Mouse (Mus musculus): ENCODE measurements around the gene Hipk2. TPM values are rescaled to one million over a fixed set of nuclear protein-coding genes. Genes with fewer than 3 reads are reported as not detected.
A peak's percentile ranks its signal among the peaks of the same experiment; 100 is the strongest.

Hipk2 gene
- total and polyA plus RNA-seq, 3 experiments = 3.9 to 85.1 (median 14.1) TPM

DNA sequence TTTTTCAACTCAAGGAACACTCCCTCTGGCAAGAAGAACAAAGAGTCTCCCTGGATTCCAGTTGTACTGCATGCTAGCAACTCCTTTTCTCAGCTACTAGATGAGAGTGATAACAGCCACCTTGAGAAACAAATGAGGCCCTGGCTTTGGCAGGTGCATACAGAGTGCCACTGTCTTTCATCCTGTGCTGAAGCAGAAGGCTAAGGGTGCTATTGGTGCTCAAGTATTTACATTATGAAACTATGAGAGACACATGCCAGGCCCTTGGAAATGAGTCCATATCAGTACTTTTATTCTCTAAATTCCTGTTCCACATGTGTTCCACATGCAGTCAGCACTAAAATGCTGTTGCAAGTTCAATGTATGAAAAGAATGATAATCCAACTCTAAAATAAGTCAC is 79.0 kb downstream of the Hipk2 start:
- H3K9me3 ChIP-seq (replicated peaks; ENCODE audit: insufficient read depth, low read length) = no peaks in the 10 kb centered on the region
- H3K27me3 ChIP-seq (ENCODE audit: control insufficient read depth in 1 of 2, insufficient read depth in 2 of 2, low read length in 2 of 2) = no peaks in the 10 kb centered on the region
- H3K9ac ChIP-seq (ENCODE audit: control insufficient read depth, low read depth, low read length, poor library complexity, severe bottlenecking) = no peak overlapping the region
- H3K36me3 ChIP-seq (ENCODE audit: control insufficient read depth in 1 of 2, insufficient read depth in 2 of 2, low read length in 2 of 2) = peaks cover 0 to 13% of the 10 kb centered on the region in 2 experiments; a peak in 2 of 4 replicates
- no peak overlapping the region for H3K27ac ChIP-seq (ENCODE audit: control insufficient read depth, low read depth, low read length)
- H3K4me1 ChIP-seq (ENCODE audit: control insufficient read depth in 1 of 2, insufficient read depth in 2 of 2, low read length in 2 of 2) = peaks cover 11 to 14% of the 10 kb centered on the region in 2 experiments
- H3K79me2 ChIP-seq (ENCODE audit: control insufficient read depth, insufficient read depth, low read length, poor library complexity) = no peaks in the 10 kb centered on the region
- no peak overlapping the region for H3K4me3 ChIP-seq (ENCODE audit: control insufficient read depth in 1 of 2, insufficient read depth in 1 of 2, low read depth in 2 of 2, low read length in 2 of 2)
- TF ChIP-seq CHD1 (IDR thresholded peaks at IDR 0.05; ENCODE audit: low read depth, low read length) = no peak
- no peak for TF ChIP-seq JUND (IDR thresholded peaks at IDR 0.05; ENCODE audit: low read depth, low read length)
- TF ChIP-seq GATA1 (IDR thresholded peaks at IDR 0.05; ENCODE audit: low read depth, low read length) = 0 out of 2 replicates have a peak, but pooled peaks have one; percentile 4
- TF ChIP-seq HCFC1 (IDR thresholded peaks at IDR 0.05; ENCODE audit: low read depth, low read length) = no peak
- TF ChIP-seq SIN3A (IDR thresholded peaks at IDR 0.05; ENCODE audit: low read length) = no peak
- TF ChIP-seq ELF1 (IDR thresholded peaks at IDR 0.05; ENCODE audit: low read depth, low read length) = no peak
- no peak for TF ChIP-seq TBP (IDR thresholded peaks at IDR 0.05; ENCODE audit: low read depth, low read length)
- TF ChIP-seq CHD2 (IDR thresholded peaks at IDR 0.05; ENCODE audit: low read length) = no peak
- DNase-seq (ENCODE audit: low read depth, low spot score) = no peak

DNA sequence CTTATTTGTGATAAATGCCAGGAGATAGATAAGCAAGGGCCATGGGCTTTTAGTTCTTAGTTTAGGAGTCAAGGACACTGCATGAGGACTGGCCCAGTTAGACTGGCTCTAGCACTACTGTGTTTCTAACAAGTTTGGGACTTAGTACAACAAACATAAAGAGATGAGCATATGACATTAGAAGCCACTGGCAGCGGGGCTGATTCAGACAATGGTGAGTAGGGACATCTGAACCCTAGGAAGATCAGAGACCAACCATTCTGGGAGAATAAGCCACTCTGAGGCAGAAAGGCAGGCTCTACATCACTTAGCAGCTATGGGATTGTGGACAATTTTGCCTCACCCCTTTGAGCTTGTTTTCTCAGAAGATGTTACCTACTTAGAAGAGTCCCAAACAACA is 79.6 kb downstream of the Hipk2 start:
- no peaks in the 10 kb centered on the region for H3K79me2 ChIP-seq (ENCODE audit: control insufficient read depth, insufficient read depth, low read length, poor library complexity)
- H3K27me3 ChIP-seq (ENCODE audit: control insufficient read depth in 1 of 2, insufficient read depth in 2 of 2, low read length in 2 of 2) = no peaks in the 10 kb centered on the region
- TF ChIP-seq MYB (IDR thresholded peaks at IDR 0.05; ENCODE audit: low read depth, low read length) (no peak), ZKSCAN1 (IDR thresholded peaks at IDR 0.05; ENCODE audit: low read depth, low read length) (no peak), ZNF384 (IDR thresholded peaks at IDR 0.05; ENCODE audit: low read depth, low read length) (no peak), NRF1 (IDR thresholded peaks at IDR 0.05; ENCODE audit: insufficient read depth, low read depth, low read length, poor library complexity, severe bottlenecking) (no peak), HCFC1 (IDR thresholded peaks at IDR 0.05; ENCODE audit: low read depth, low read length) (no peak), MAZ (IDR thresholded peaks at IDR 0.05; ENCODE audit: low read depth, low read length) (no peak), RAD21 (IDR thresholded peaks at IDR 0.05; ENCODE audit: low read depth, low read length) (no peak), MXI1 (IDR thresholded peaks at IDR 0.05; ENCODE audit: low read depth, low read length) (no peak), MAFK (IDR thresholded peaks at IDR 0.05; ENCODE audit: borderline replicate concordance, low read depth, low read length) (no peak), JUND (IDR thresholded peaks at IDR 0.05; ENCODE audit: low read depth, low read length) (no peak), CHD1 (IDR thresholded peaks at IDR 0.05; ENCODE audit: low read depth, low read length) (no peak), TCF12 (IDR thresholded peaks at IDR 0.05; ENCODE audit: low read depth, low read length) (no peak), E2F4 (IDR thresholded peaks at IDR 0.05; ENCODE audit: borderline replicate concordance, low read depth, low read length) (no peak), MAX (IDR thresholded peaks at IDR 0.05; ENCODE audit: low read length) (no peak), TAL1 (IDR thresholded peaks at IDR 0.05; ENCODE audit: low read length) (no peak), POLR2AphosphoS2 (IDR thresholded peaks at IDR 0.05; ENCODE audit: low read length) (no peak), BHLHE40 (IDR thresholded peaks at IDR 0.05; ENCODE audit: borderline replicate concordance, low read depth, low read length) (no peak), POLR2A (IDR thresholded peaks at IDR 0.05; ENCODE audit: control insufficient read depth in 1 of 2, insufficient read depth in 1 of 2, low read depth in 1 of 2, low read length in 2 of 2, poor library complexity in 1 of 2) (no peak)
- no peak overlapping the region for H3K4me3 ChIP-seq (ENCODE audit: control insufficient read depth in 1 of 2, insufficient read depth in 1 of 2, low read depth in 2 of 2, low read length in 2 of 2)
- no peak for DNase-seq (ENCODE audit: low read depth, low spot score)
- no peak overlapping the region for H3K9ac ChIP-seq (ENCODE audit: control insufficient read depth, low read depth, low read length, poor library complexity, severe bottlenecking)
- H3K36me3 ChIP-seq (ENCODE audit: control insufficient read depth in 1 of 2, insufficient read depth in 2 of 2, low read length in 2 of 2) = peaks cover 0 to 13% of the 10 kb centered on the region in 2 experiments; a peak in 2 of 4 replicates
- no peaks in the 10 kb centered on the region for H3K9me3 ChIP-seq (replicated peaks; ENCODE audit: insufficient read depth, low read length)
- H3K4me1 ChIP-seq (ENCODE audit: control insufficient read depth in 1 of 2, insufficient read depth in 2 of 2, low read length in 2 of 2) = peaks cover 11 to 14% of the 10 kb centered on the region in 2 experiments
- no peak overlapping the region for H3K27ac ChIP-seq (ENCODE audit: control insufficient read depth, low read depth, low read length)
